Mouse (Mus musculus) liver, adult 2 months (tissue): ENCODE results near the gene Il1r1. TPM values are rescaled to one million over a fixed set of nuclear protein-coding genes. Genes with fewer than 3 reads are reported as not detected.

Experiments
- DNase-seq: peaks from one replicate; pipeline ENCODE4 v3.0.0-alpha.2; 2011; ENCODE audit warnings: low read depth, low spot score; ENCODE audit errors: extremely low read depth
- H3K27ac ChIP-seq: fragments of 200-500 bp; replicated peaks from 2 replicates; pipeline ENCODE4 v1.5.1; 2012; ENCODE audit warnings: low read depth, mild to moderate bottlenecking, control low read depth, inconsistent platforms, low read length; ENCODE audit not compliant: insufficient read depth
- H3K27me3 ChIP-seq: fragments of 200-500 bp; 2 replicates; pipeline ENCODE4 v1.6.1; 2012; ENCODE audit warnings: mild to moderate bottlenecking, moderate library complexity, low read length, inconsistent platforms; ENCODE audit not compliant: control insufficient read depth, insufficient read depth
- H3K36me3 ChIP-seq: fragments of 200-500 bp; 2 replicates; pipeline ENCODE4 v1.6.1; 2012; ENCODE audit warnings: low read length, inconsistent platforms; ENCODE audit not compliant: control insufficient read depth, insufficient read depth
- H3K4me1 ChIP-seq: fragments of 200-500 bp; 2 replicates; pipeline ENCODE4 v1.6.1; 2011; ENCODE audit warnings: low read length; ENCODE audit not compliant: control insufficient read depth, insufficient read depth
- H3K4me3 ChIP-seq: fragments of 200-500 bp; 2 replicates; pipeline ENCODE4 v1.5.1; 2011; ENCODE audit warnings: low read depth, mild to moderate bottlenecking, control low read depth, low read length, moderate library complexity; ENCODE audit not compliant: insufficient read depth
- H3K79me2 ChIP-seq: fragments of 200-500 bp; 2 replicates; pipeline ENCODE4 v1.6.1; 2012; ENCODE audit warnings: inconsistent platforms, mild to moderate bottlenecking, low read length, moderate library complexity; ENCODE audit not compliant: control insufficient read depth, insufficient read depth
- H3K9ac ChIP-seq: fragments of 200-500 bp; 2 replicates; pipeline ENCODE4 v1.6.1; 2012; ENCODE audit warnings: low read depth, mild to moderate bottlenecking, control low read depth, inconsistent platforms, low read length
- CTCF ChIP-seq: fragments of 200-500 bp; IDR thresholded peaks from 2 replicates; pipeline ENCODE4 v1.5.1; 2011; ENCODE audit warnings: low read depth, low read length, control low read depth
- POLR2A ChIP-seq: fragments of 200-500 bp; IDR thresholded peaks from 2 replicates; pipeline ENCODE4 v1.6.1; 2011; ENCODE audit warnings: low read length, control low read depth; ENCODE audit not compliant: insufficient read depth; ENCODE audit errors: extremely low read depth
- WGBS: fragments of 180-500 bp; shearing (Covaris S2); methylation state at CpG from one replicate; pipeline ENCODE4 v1.1.7; 2018; 5-methylcytosine and 5-hydroxymethylcytosine counted together
- polyA plus RNA-seq: library from polyadenylated mRNA; depleted of rRNA; stranded (reverse); fragments of >200 nt; gene quantifications from 2 replicates; pipeline ENCODE4 v1.2.3, GENCODE M21; 2012
- total RNA-seq: library from RNA; depleted of rRNA; stranded (reverse); fragments of >200 nt; gene quantifications from 2 replicates; pipeline ENCODE4 v1.2.3, GENCODE M21; 2014

Gene Il1r1
- total and polyA plus RNA-seq, 2 experiments = 5.5 to 16.0 TPM

DNA sequence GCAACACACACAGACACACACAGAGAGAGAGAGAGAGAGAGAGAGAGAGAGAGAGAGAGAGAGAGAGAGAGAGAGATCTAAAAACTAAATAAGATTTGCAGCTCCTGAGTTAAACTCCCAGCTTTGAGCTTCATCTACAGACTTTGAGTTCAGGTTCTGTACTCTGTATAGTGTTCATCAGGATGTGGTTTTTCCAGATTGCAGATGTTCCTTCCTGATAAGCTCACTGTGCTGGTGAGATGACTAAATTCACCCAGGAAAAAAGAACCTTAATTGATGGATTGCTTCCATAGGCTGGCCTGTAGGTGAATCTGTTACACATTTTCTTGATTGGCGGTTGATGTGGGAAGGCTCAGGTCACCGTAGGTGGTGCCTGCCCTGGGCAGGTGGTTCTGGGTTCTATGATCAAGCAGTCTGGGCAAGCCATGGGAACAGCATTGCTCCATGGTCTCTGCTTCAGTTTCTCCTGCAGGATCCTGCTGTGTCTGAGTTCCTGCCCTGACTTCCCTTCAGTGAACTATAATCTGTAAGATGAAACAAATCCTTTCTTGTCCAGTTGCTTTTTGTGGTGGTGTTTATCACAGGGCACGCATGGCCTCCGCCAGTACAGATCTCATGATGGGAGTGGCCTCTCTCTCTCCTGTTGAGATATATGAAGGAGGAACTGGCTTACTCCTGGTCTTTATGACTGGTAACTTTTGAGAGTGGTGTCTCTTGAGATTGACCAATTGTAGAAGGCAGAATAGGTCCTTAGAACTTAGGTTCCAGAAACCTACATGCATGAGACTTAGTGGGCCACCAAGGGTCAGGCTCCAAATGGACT is 11.3 kb upstream of the Il1r1 start:
- H3K27me3 ChIP-seq = no peaks in the 10 kb centered on the region
- no peak overlapping the region for H3K9ac ChIP-seq
- no peak overlapping the region for H3K27ac ChIP-seq
- TF ChIP-seq POLR2A (no peak), CTCF (no peak)
- H3K4me3 ChIP-seq = no peak overlapping the region
- no peaks in the 10 kb centered on the region for H3K4me1 ChIP-seq
- H3K36me3 ChIP-seq = no peaks in the 10 kb centered on the region
- no peaks in the 10 kb centered on the region for H3K79me2 ChIP-seq
- DNase-seq = no peak
- WGBS = 83% methylated on average over 4 of the region's 4 CpGs

DNA sequence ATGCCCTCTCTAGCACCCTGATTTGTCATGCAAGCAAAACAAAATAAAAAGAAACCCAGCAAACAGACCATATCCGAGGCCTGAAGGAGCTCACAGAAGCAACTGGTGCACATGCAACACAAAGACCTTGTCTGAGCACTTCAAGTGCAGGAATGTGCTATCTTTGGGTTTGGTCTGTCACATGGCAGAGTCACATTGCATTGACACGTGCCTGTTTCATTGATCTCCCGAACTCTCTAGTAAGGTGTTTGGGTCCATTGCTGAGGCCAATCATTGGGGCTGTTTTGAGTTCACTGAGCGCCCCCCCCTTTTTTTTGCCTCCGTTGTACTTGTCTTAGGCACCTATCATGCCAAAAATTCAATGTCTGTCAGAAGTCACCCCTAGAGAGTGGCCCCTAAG is 7.4 kb upstream of the Il1r1 start:
- Histone ChIP-seq H3K36me3 (no peaks in the 10 kb centered on the region), H3K9ac (no peak overlapping the region), H3K4me1 (peaks cover 9% of the 10 kb centered on the region), H3K79me2 (no peaks in the 10 kb centered on the region), H3K27ac (no peak overlapping the region), H3K27me3 (no peaks in the 10 kb centered on the region), H3K4me3 (no peak overlapping the region)
- WGBS = 53% methylated on average over 5 of the region's 5 CpGs
- peak; percentile 90 for DNase-seq
- TF ChIP-seq POLR2A = no peak
- no peak for TF ChIP-seq CTCF

DNA sequence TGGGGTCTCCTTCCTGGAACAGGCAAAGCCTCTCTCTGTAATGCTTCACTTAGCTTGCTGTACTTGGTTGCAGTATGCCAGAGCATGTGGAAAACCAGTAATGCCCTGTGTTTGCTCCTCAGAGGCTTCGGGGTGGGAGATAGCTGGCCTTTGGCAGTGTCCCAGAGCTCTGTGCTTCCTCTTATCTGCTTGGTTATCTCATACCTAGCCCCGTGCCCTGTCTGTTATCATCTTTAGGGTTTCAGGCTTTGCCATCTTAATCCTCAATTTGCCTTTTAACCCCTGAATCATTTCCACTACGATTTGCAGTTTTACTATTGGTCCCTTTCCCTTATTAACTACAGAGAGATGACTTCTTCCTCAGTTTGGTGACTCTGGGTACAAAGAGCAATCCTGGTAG is 6.3 kb upstream of the Il1r1 start:
- peaks cover 9% of the 10 kb centered on the region for H3K4me1 ChIP-seq
- DNase-seq = no peak
- H3K36me3 ChIP-seq = no peaks in the 10 kb centered on the region
- H3K79me2 ChIP-seq = no peaks in the 10 kb centered on the region
- WGBS = 78% methylated on average over 3 of the region's 3 CpGs
- H3K9ac ChIP-seq = no peak overlapping the region
- no peak overlapping the region for H3K27ac ChIP-seq
- H3K27me3 ChIP-seq = no peaks in the 10 kb centered on the region
- no peak overlapping the region for H3K4me3 ChIP-seq
- TF ChIP-seq POLR2A (no peak), CTCF (no peak)

DNA sequence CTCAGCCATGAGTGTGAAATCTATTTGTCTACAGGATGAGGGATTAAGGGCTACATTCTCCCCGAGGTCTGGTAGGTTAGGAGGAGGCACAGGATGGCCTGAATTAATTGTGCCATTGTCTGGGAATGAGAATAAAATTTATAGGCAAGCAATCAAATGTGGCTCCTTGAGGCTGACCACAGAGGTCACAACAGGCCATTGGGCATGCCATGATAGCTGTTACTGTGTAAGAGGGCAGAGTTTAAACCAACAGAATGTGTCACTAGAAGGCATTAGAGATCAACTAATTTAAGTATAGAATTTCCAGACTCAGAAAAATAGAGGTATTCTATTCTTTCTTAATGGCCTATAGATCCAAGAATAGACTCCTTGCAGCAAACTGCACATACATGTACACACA is 4.3 kb upstream of the Il1r1 start:
- 90% methylated on average over 1 of the region's 1 CpGs for WGBS
- H3K9ac ChIP-seq = no peak overlapping the region
- H3K27ac ChIP-seq = no peak overlapping the region
- H3K79me2 ChIP-seq = no peaks in the 10 kb centered on the region
- TF ChIP-seq POLR2A (no peak), CTCF (no peak)
- no peak overlapping the region for H3K4me3 ChIP-seq
- H3K36me3 ChIP-seq = no peaks in the 10 kb centered on the region
- H3K27me3 ChIP-seq = no peaks in the 10 kb centered on the region
- peak; percentile 72 for DNase-seq
- peaks cover 14% of the 10 kb centered on the region for H3K4me1 ChIP-seq

DNA sequence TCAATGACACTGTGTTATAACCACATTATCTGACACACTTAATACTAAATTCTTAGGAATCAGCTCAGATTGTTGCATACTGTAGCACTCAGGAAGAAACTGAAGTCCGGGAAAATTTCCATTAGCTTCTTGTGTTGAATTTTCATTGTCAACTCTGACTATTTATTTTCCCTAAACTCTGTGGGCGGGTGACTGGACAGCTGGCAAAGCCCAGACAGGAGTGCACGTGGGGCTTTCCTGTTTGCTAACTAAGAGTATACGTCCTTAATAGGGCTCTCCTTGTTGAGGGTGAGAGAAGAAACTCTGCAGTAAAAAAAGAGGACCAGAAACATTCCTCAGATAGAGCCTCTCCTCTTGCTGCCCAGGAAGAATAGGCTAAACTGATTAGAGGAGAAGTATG is 3.0 kb upstream of the Il1r1 start:
- no peak for TF ChIP-seq POLR2A
- no peak for TF ChIP-seq CTCF

DNA sequence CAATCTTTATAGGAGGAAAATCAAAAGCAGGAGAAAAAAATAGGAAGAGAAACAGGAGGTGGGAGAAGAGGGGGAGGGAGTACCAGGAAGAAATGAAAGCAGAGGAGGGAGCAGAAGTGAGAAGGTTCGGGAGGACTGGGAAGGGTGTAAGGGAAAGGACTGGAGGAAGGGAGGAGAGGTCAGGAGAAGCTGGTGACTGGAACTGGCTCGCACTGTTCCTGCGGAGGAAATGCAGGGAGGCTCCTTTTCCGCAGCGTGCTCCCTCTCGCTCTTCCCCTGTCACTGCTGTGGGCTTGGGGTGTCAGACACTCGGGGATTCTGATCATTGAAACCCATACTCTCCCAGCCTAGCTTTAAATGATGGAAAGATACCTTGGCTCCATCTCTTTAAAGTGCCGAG is 2.2 kb upstream of the Il1r1 start:
- Histone ChIP-seq H3K4me1 (peaks cover 17% of the 10 kb centered on the region), H3K36me3 (no peaks in the 10 kb centered on the region), H3K4me3 (no peak overlapping the region), H3K79me2 (no peaks in the 10 kb centered on the region; the same call in 1 of the 2 replicates), H3K27me3 (no peaks in the 10 kb centered on the region), H3K27ac (0 out of 2 replicates have a peak overlapping the region, but pooled peaks have one; percentile 18), H3K9ac (no peak overlapping the region)
- WGBS = 81% methylated on average over 8 of the region's 8 CpGs
- DNase-seq = no peak
- TF ChIP-seq CTCF (no peak), POLR2A (no peak)

More for the DNA sequence above, 3.0 kb upstream of the Il1r1 start:
- Histone ChIP-seq H3K4me3 (no peak overlapping the region), H3K9ac (no peak overlapping the region), H3K27ac (no peak overlapping the region), H3K79me2 (no peaks in the 10 kb centered on the region; the same call in 1 of the 2 replicates), H3K4me1 (peaks cover 17% of the 10 kb centered on the region), H3K27me3 (no peaks in the 10 kb centered on the region), H3K36me3 (no peaks in the 10 kb centered on the region)
- peak; percentile 75 for DNase-seq
- WGBS = 4% methylated on average over 4 of the region's 4 CpGs
